Mouse (Mus musculus) midbrain, embryonic 15.5 days (tissue): ENCODE results near the gene Ghrhr. TPM values are rescaled to one million over a fixed set of nuclear protein-coding genes. Genes with fewer than 3 reads are reported as not detected.

ENCODE experiments used
- ATAC-seq: fragments of 200-750 bp; cut with Nextera tagmentation; replicated peaks from 2 replicates; pipeline ENCODE4 v1.8.0; 2017; ENCODE audit warnings: moderate TSS enrichment
- H3K27ac ChIP-seq: fragments of 300-500 bp; sonication (generic); 2 replicates; pipeline ENCODE4 v1.5.1; 2015; ENCODE audit warnings: mild to moderate bottlenecking, inconsistent platforms
- H3K27me3 ChIP-seq: fragments of 300-500 bp; sonication (generic); replicated peaks from 2 replicates; pipeline ENCODE4 v1.6.1; 2015; ENCODE audit warnings: inconsistent platforms
- H3K36me3 ChIP-seq: fragments of 300-500 bp; sonication (generic); replicated peaks from 2 replicates; pipeline ENCODE4 v1.6.1; 2015; ENCODE audit warnings: inconsistent platforms
- H3K4me1 ChIP-seq: fragments of 300-500 bp; sonication (generic); 2 replicates; pipeline ENCODE4 v1.6.1; 2015; ENCODE audit warnings: inconsistent platforms
- H3K4me2 ChIP-seq: fragments of 300-500 bp; sonication (generic); 2 replicates; pipeline ENCODE4 v1.6.1; 2015; ENCODE audit warnings: inconsistent platforms, mild to moderate bottlenecking, moderate library complexity
- H3K4me3 ChIP-seq: fragments of 300-500 bp; sonication (generic); 2 replicates; pipeline ENCODE4 v1.5.1; 2015; ENCODE audit warnings: mild to moderate bottlenecking, inconsistent platforms
- H3K9ac ChIP-seq: fragments of 300-500 bp; sonication (generic); 2 replicates; pipeline ENCODE4 v1.6.1; 2015; ENCODE audit warnings: mild to moderate bottlenecking, inconsistent platforms
- H3K9me3 ChIP-seq: fragments of 300-500 bp; sonication (generic); 2 replicates; pipeline ENCODE4 v1.6.1; 2016; ENCODE audit warnings: inconsistent platforms
- WGBS: fragments of 180-500 bp; shearing (Covaris S2); methylation state at CpG from one replicate; pipeline ENCODE4 v1.1.7; 2015; ENCODE audit warnings: mixed read lengths; 5-methylcytosine and 5-hydroxymethylcytosine counted together
- polyA plus RNA-seq: library from polyadenylated mRNA; unstranded; fragments of >200 nt; fragmentation: Nextera tagmentation; extraction: Ambion mirVana; gene quantifications from 2 replicates; pipeline ENCODE4 v1.2.1, GENCODE M21; 2015

The Ghrhr gene
- polyA plus RNA-seq, 1 experiment from 2014 or later: not detected

DNA sequence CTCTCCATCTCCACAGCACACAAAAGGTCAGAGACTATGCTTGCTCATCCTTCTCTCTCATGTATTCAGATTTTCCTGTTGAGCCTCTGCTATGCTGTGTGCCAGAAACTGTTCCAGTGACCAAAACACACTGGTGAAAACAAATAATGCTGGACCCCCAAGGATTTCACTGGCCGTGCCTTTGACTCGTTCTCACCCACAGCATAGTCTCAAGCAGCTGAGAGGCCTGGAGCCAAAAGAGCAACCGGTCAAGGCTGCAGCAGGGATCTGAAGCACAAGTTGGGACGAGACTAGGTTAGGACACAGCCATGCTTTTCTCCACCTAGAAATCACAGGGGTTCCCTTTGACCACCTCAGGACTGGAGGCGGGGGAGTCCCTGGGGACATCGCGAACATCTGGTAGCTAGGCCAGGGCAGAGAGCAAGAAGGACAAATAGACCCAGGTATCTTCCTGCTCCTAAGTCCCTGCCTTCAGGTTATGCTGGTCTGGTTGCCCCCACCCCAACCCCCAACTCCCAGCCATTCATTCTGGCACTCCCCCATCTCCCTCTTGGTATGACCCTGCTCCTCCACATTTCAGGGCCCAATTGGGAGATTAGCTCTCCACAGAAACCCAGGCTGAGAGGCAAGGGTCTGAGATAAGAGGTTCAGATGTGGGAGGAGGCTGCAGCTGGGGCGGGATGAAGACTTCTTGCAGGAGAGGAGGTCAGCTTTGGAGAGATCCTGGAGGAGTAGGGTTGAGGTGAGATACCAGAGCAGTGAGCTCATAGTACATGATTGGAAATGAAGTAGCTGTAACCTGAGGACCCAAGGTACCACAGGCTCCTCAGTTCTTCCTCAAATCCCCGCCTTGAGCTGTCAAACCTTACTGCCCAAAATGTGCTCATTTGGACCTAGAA is 27.6 kb downstream of the Ghrhr start:
- no peak overlapping the region for H3K4me2 ChIP-seq
- H3K9me3 ChIP-seq: no peaks in the 10 kb centered on the region
- H3K9ac ChIP-seq: no peak overlapping the region
- H3K4me3 ChIP-seq: no peak overlapping the region
- no peak for ATAC-seq
- WGBS: 83% methylated on average over 9 of the region's 9 CpGs
- no peaks in the 10 kb centered on the region for H3K36me3 ChIP-seq
- H3K27me3 ChIP-seq: no peaks in the 10 kb centered on the region
- peaks cover 9% of the 10 kb centered on the region; the same call in 1 of the 2 replicates for H3K4me1 ChIP-seq
- H3K27ac ChIP-seq: no peak overlapping the region

DNA sequence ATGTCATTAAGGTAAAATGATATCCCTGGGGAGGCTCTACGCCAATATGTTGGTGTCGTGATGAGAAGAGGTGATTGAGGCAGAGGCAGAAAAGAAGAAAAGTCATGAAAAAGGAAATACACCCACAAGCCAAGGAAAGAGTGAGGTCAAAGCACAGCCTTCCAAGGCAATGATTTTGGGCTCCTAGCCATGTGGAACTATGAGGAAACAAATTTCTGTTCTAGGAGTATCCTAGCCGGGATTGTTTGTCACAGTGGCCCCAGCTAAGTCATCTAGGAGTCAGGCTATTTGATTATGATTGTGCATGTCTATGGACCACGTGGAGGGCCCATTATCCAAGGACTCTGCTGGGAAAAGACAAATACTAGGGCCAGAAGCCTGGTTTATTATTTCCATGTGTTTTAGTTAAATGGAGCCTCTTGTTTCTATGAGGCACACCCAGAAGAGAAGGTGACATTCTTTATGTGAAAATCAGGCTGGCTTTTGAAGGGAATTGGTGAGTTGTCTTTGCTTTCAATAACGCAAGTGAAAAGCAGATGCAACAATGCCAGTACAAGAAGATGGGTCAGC is 28.4 kb downstream of the Ghrhr start:
- peaks cover 6% of the 10 kb centered on the region; the same call in 1 of the 2 replicates for H3K4me1 ChIP-seq
- no peaks in the 10 kb centered on the region for H3K36me3 ChIP-seq
- no peak overlapping the region for H3K4me2 ChIP-seq
- no peak overlapping the region for H3K27ac ChIP-seq
- H3K27me3 ChIP-seq: no peaks in the 10 kb centered on the region
- ATAC-seq: no peak
- 86% methylated on average over 5 of the region's 5 CpGs for WGBS
- no peaks in the 10 kb centered on the region for H3K9me3 ChIP-seq
- no peak overlapping the region for H3K4me3 ChIP-seq
- no peak overlapping the region for H3K9ac ChIP-seq

DNA sequence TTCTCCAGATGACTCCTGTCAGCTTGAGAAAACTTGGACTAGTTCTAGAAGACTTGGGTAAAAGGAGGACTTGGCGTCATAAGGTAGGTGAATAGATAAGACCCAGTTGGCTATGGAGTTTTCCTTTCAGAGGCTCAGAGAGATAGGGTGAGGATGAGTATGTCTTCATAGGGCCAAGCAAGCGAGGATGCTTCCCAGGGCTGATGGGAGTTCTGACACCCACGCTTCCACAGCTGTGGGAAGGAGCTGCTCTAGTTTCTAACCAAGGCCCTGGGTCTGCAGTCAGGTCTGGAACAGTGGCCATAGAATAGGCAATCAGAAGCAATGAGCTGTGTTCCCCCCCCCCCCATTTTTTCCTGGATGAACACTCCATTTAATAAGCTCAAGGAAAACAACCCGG is 31.2 kb downstream of the Ghrhr start:
- Histone ChIP-seq H3K9me3 (no peaks in the 10 kb centered on the region), H3K4me1 (0 out of 2 replicates have a peak, but pooled peaks cover 3% of the 10 kb centered on the region), H3K9ac (no peak overlapping the region), H3K36me3 (no peaks in the 10 kb centered on the region), H3K27me3 (no peaks in the 10 kb centered on the region), H3K27ac (no peak overlapping the region), H3K4me2 (no peak overlapping the region), H3K4me3 (no peak overlapping the region)
- no peak for ATAC-seq
- WGBS: 86% methylated on average over 4 of the region's 4 CpGs

DNA sequence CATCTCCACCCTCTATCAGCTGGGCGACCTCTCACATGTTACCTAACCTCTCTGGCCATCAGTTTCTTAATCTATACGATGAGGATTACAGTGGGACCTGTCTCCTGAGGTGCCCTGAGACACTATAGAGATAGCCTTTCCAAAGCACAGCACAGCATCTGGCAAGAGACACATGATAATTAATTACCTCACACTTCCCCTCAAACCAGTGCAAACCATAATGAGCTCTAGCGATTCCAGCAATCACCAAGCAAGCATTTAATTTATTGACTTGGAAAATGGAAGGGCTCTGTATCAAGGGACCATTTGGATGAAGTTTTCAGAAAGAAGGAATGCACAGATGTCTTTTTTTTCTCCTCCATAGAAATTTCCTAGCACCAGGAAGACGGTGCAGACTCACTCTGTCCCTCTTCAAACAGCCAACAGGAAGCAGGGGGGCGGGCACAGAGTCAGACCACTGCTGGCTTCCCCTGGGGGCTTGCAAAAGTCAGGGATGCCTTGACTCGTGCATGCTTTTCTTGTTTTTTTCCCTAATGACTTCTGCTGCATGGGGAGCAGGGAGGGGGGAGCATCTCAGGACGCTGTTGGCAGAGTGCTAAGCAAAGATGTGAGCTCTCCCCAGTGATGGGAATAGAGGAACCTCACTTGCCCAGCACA is 34.2 kb downstream of the Ghrhr start:
- Histone ChIP-seq H3K4me2 (no peak overlapping the region), H3K4me1 (0 out of 2 replicates have a peak, but pooled peaks cover 3% of the 10 kb centered on the region), H3K27me3 (no peaks in the 10 kb centered on the region), H3K4me3 (no peak overlapping the region), H3K9ac (no peak overlapping the region), H3K27ac (no peak overlapping the region), H3K36me3 (no peaks in the 10 kb centered on the region), H3K9me3 (no peaks in the 10 kb centered on the region)
- ATAC-seq: 0 out of 2 replicates have a peak, but pooled peaks have one; percentile 9
- 56% methylated on average over 7 of the region's 7 CpGs for WGBS

DNA sequence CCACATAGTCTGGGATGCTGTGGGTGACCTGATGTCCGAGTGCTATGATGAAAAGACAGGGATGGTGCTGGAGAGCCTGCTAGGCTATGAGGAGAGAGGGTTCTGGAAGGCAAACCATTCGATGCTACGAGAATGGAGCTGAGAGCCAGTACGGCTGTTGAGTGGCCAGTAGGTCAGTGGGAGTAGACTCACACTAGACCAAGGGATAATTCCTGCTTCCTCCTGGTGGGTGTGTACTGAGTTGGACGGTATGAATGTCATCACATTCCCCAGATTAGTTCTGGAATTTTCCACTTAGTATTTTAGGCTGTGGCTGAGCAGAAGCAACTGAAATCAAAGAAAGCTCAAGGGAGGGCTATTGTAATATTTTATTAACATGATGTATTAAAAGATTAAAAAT is 34.9 kb downstream of the Ghrhr start:
- Histone ChIP-seq H3K36me3 (no peaks in the 10 kb centered on the region), H3K27ac (no peak overlapping the region), H3K4me2 (no peak overlapping the region), H3K9ac (no peak overlapping the region), H3K27me3 (no peaks in the 10 kb centered on the region), H3K9me3 (no peaks in the 10 kb centered on the region), H3K4me1 (peaks cover 7% of the 10 kb centered on the region), H3K4me3 (no peak overlapping the region)
- WGBS: 82% methylated on average over 5 of the region's 5 CpGs
- ATAC-seq: no peak

DNA sequence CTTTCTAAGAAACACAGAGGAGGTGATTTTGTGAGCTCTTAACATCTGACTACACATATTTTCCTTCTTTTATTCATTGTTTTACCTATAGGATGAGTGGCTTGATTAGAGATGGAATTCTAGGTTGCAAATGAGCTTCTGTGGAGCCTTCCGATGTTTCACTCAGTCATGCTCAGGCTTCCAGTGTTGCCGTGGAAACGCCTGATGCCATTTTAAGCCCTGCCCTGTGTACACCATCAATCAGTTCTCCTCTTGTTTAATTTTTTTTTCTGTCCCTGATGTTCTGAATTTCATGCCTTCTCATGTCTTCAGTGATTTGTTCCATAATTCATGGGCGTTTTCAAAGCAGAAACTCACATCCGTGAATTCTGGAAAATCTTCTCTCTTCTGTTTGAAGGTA is 40.1 kb downstream of the Ghrhr start:
- ATAC-seq: peak; percentile 71
- H3K4me1 ChIP-seq: peaks cover 20% of the 10 kb centered on the region
- no peak overlapping the region for H3K9ac ChIP-seq
- no peaks in the 10 kb centered on the region for H3K9me3 ChIP-seq
- no peaks in the 10 kb centered on the region for H3K36me3 ChIP-seq
- H3K4me3 ChIP-seq: no peak overlapping the region
- H3K27ac ChIP-seq: 0 out of 2 replicates have a peak overlapping the region, but pooled peaks have one; percentile 30
- 33% methylated on average over 5 of the region's 5 CpGs for WGBS
- H3K4me2 ChIP-seq: no peak overlapping the region
- H3K27me3 ChIP-seq: no peaks in the 10 kb centered on the region

DNA sequence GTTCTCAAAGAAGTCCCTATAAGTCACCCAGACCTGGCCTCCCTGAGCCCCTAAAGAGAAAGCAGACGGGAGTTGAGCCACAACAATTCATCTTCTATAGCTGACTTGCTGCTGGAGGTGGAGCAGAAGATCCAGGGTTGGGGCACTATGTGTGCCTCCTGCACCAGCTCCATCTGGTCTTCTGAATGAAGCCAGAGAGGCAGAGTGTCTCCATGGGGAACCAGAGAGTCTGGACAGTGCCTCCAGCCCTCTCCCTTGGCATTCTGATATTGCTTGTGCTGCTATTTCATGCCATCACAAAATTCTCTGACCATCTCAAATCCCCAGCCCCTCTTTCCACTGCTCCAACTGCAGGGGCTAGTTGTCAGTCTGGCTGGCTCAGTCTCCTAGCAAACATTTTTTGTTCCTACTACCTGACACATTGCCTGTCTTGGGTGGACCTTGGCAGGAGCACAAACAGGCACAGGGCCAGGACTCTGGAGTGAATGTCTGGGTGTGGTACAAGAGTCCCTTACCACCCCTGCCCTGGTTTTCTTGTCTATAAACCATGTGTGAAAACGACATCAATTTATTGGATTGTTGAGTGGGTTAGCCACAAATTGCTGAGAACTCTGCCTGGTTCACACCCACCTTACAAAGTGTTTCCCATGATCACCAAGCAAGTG is 42.8 kb downstream of the Ghrhr start:
- H3K4me2 ChIP-seq: no peak overlapping the region
- no peaks in the 10 kb centered on the region for H3K9me3 ChIP-seq
- H3K36me3 ChIP-seq: no peaks in the 10 kb centered on the region
- no peak overlapping the region for H3K4me3 ChIP-seq
- 69% methylated on average over 2 of the region's 2 CpGs for WGBS
- no peak for ATAC-seq
- no peak overlapping the region for H3K27ac ChIP-seq
- peaks cover 26% of the 10 kb centered on the region for H3K4me1 ChIP-seq
- no peak overlapping the region for H3K9ac ChIP-seq
- H3K27me3 ChIP-seq: no peaks in the 10 kb centered on the region

DNA sequence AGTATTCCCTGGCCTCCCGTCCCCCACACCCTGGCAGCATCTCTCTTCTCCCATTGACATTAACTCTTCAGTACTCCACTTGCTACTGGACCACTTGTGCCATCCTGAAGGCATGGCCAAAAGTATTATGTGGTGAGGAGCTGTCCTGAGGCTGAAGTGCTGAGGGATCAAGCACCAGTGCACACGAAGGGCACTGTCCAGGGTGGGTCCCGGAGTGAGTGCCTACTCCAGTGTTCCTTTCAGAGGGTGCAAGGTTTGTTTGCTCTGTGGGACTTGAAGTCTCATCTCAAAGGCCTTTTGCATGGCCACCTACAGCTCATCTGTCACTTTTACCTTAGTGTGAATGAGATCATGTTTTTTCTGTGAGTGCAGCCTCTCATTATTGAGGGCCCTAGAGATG is 44.3 kb downstream of the Ghrhr start:
- WGBS: 75% methylated on average over 3 of the region's 3 CpGs
- ATAC-seq: 0 out of 2 replicates have a peak, but pooled peaks have one; percentile 12
- Histone ChIP-seq H3K4me2 (no peak overlapping the region), H3K36me3 (no peaks in the 10 kb centered on the region), H3K4me3 (no peak overlapping the region), H3K9me3 (no peaks in the 10 kb centered on the region), H3K27ac (peak overlapping the region; percentile 77), H3K4me1 (peaks cover 26% of the 10 kb centered on the region), H3K27me3 (no peaks in the 10 kb centered on the region), H3K9ac (no peak overlapping the region)

DNA sequence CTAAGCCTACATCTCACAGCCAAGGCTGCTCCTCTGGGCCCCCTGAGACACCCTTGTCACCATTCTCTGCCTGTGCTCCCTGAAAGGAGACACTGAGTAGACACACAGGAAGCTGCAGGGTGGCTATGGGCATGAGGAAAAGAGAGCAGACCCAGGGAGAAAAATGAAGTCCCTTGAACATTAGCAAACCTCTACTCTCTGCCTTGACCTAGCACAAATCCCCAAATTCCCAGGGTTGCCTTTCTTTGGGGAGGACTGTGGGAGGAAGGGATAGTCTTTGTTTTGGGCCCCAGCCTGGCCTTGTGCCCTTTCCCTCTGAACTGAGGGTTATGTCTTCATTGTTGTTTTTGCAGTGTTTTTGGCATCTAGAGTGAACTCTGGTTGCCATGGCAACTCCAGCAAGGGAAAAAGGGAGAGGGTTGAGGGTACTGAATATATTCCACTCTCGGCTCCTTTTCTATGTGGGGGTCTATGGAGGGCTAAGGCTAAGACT is 44.8 kb downstream of the Ghrhr start:
- ATAC-seq: peak; percentile 83
- no peaks in the 10 kb centered on the region for H3K36me3 ChIP-seq
- 11% methylated on average over 1 of the region's 1 CpGs for WGBS

DNA sequence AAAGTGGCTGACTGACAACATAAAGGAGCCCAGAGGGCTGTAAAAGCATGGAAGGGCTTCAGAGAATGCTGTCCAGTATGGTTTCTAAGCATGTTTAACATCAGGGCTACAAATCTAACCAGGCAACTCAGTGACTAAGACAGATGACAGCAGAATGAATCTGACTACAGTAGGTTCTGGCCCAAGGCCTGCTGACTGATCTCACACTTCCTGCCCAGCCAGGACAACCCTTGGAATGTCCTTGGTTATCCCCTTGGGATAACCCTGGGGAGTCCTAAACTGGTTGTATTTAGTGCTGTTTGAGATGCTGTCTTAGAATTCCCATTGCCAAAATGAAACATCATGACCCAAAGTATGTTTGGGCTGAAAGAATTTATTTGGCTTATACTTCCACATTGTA is 56.0 kb downstream of the Ghrhr start:
- Histone ChIP-seq H3K4me1 (peaks cover 25% of the 10 kb centered on the region), H3K27ac (no peak overlapping the region), H3K9ac (no peak overlapping the region), H3K4me3 (no peak overlapping the region), H3K27me3 (no peaks in the 10 kb centered on the region), H3K4me2 (no peak overlapping the region), H3K9me3 (no peaks in the 10 kb centered on the region), H3K36me3 (no peaks in the 10 kb centered on the region)
- ATAC-seq: no peak

More for the DNA sequence above, 44.8 kb downstream of the Ghrhr start:
- no peaks in the 10 kb centered on the region for H3K27me3 ChIP-seq
- H3K9me3 ChIP-seq: no peaks in the 10 kb centered on the region
- no peak overlapping the region for H3K4me2 ChIP-seq
- no peak overlapping the region for H3K9ac ChIP-seq
- peaks cover 22% of the 10 kb centered on the region for H3K4me1 ChIP-seq
- peak overlapping the region; percentile 77 for H3K27ac ChIP-seq
- no peak overlapping the region for H3K4me3 ChIP-seq

DNA sequence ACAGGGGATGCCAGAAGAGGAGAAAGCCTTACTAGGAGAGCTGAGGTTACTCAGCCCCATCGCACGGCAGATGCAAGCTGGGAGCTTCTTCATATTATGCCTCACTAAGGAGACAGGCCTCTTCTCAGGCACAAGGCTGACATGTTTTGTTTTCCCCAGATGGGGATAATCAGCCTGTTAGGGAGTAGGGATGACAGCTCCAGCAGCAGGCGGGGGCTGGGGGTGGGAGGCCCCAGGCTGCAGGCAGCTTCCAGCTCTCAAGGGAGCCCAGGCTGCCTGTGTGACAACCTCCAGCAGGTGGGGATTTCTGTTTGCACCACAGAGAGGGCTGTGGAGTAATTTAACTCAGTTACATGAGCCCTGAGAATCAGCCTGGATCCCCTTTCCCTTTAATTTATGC is 58.3 kb downstream of the Ghrhr start:
- peak; percentile 75 for ATAC-seq
- peak overlapping the region; percentile 68 for H3K27ac ChIP-seq
- no peaks in the 10 kb centered on the region for H3K27me3 ChIP-seq
- no peak overlapping the region for H3K4me3 ChIP-seq
- peaks cover 25% of the 10 kb centered on the region for H3K4me1 ChIP-seq
- no peaks in the 10 kb centered on the region for H3K36me3 ChIP-seq
- H3K4me2 ChIP-seq: no peak overlapping the region
- no peaks in the 10 kb centered on the region for H3K9me3 ChIP-seq
- WGBS: 7% methylated on average over 3 of the region's 3 CpGs
- H3K9ac ChIP-seq: no peak overlapping the region
